Mouse (Mus musculus): ENCODE results near the gene Duxbl1. TPM values are rescaled to one million over a fixed set of nuclear protein-coding genes. Genes with fewer than 3 reads are reported as not detected.
"Not testable (repeated sequence)": the region's sequence is repeated elsewhere in the genome, so short reads cannot be mapped to it uniquely, and the experiment has no call there.

Gene Duxbl1
- total RNA-seq (2021): not detected

GRCm38 (mm10) chr14:25978371-25979241 lies at the start of gene Duxbl1:
Duxbl1 (plus strand) TSS chr14:25978577.
- DNase-seq: not testable (repeated sequence)

GRCm38 (mm10) chr14:25936867-25937630 lies 41.3 kb upstream of the Duxbl1 start:
- not testable (repeated sequence) for DNase-seq

GRCm38 (mm10) chr14:25938004-25938403 lies 40.4 kb upstream of the Duxbl1 start, which contains the start of gene Cphx1:
Cphx1 (plus strand) TSS chr14:25938304.
- DNase-seq: not testable (repeated sequence)

- not testable (repeated sequence) for DNase-seq
Measured at GRCm38 (mm10) chr14:25957861-25958260, 20.5 kb upstream of the Duxbl1 start.

- not testable (repeated sequence) for DNase-seq
Measured at GRCm38 (mm10) chr14:25979242-25979941, 1.0 kb downstream of the Duxbl1 start.

- DNase-seq: peak; percentile 54
Measured at GRCm38 (mm10) chr14:25981880-25982279, 3.5 kb downstream of the Duxbl1 start.

- DNase-seq: not testable (repeated sequence)
Measured at GRCm38 (mm10) chr14:26007462-26007861, 29.1 kb downstream of the Duxbl1 start.

GRCm38 (mm10) chr14:26016414-26016813 lies 38.0 kb downstream of the Duxbl1 start:
- not testable (repeated sequence) for DNase-seq

GRCm38 (mm10) chr14:26021555-26021954 lies 43.2 kb downstream of the Duxbl1 start:
- DNase-seq: not testable (repeated sequence)

- not testable (repeated sequence) for DNase-seq
Measured at GRCm38 (mm10) chr14:26022831-26023230, 44.5 kb downstream of the Duxbl1 start.

- DNase-seq: not testable (repeated sequence)
Measured at GRCm38 (mm10) chr14:26025653-26026052, 47.3 kb downstream of the Duxbl1 start.

GRCm38 (mm10) chr14:26034364-26034763 lies 56.0 kb downstream of the Duxbl1 start:
- not testable (repeated sequence) for DNase-seq

GRCm38 (mm10) chr14:26035439-26035838 lies 57.1 kb downstream of the Duxbl1 start:
- not testable (repeated sequence) for DNase-seq

Other genes with a start within 250 kb of the Duxbl1 start
- gene Zcchc24, start 209.5 kb upstream of the Duxbl1 start, total RNA-seq (2021): 10 to 100 TPM; 48.6 to 52.2 TPM
- 10 to 100 TPM; 69.8 to 72.3 TPM for gene Anxa11, start 136.4 kb upstream of the Duxbl1 start, total RNA-seq (2021)
- gene Plac9a, start 75.5 kb upstream of the Duxbl1 start, total RNA-seq (2021): 1 to 10 TPM; 1.0 to 3.2 TPM
- 1 to 10 TPM; 4.5 to 5.4 TPM for gene Tmem254a, start 50.9 kb upstream of the Duxbl1 start, total RNA-seq (2021)
- not detected for gene Cphx1, start 40.3 kb upstream of the Duxbl1 start, total RNA-seq (2021)
- gene Gm9780, start 64.1 kb downstream of the Duxbl1 start, total RNA-seq (2021): 10 to 100 TPM; 10.1 to 18.1 TPM
- gene Tmem254c, start 88.8 kb downstream of the Duxbl1 start, total RNA-seq (2021): 10 to 100 TPM; 15.5 to 31.0 TPM
- not detected for gene Cphx2, start 102.9 kb downstream of the Duxbl1 start, total RNA-seq (2021)
- not detected for gene Cphx3, start 103.7 kb downstream of the Duxbl1 start, total RNA-seq (2021)
- gene Duxbl2, start 139.8 kb downstream of the Duxbl1 start, total RNA-seq (2021): under 1 TPM; 0.24 to 0.61 TPM
- 10 to 100 TPM; 49.7 to 59.8 TPM for gene Plac9b, start 203.9 kb downstream of the Duxbl1 start, total RNA-seq (2021)
- gene Tmem254b, start 228.5 kb downstream of the Duxbl1 start, total RNA-seq (2021): 1 to 10 TPM; 6.3 to 8.0 TPM